Mouse (Mus musculus) adrenal gland (tissue): ENCODE data around the gene Pdgfc.
"Not testable (repeated sequence)": the region's sequence is repeated elsewhere in the genome, so short reads cannot be mapped to it uniquely, and the experiment has no call there.

Experiments used
- intact Hi-C: fragments of 180-260 bp; cut with DNase I; formaldehyde crosslinking; loops from one replicate; pipeline ENCODE4 v1.15.1; 2025

Pdgfc gene

GRCm38 (mm10) chr3:81045344-81046050 lies 9.3 kb downstream of the Pdgfc start:
- intact Hi-C loops: no loop called here

GRCm38 (mm10) chr3:81046652-81047607 lies 10.7 kb downstream of the Pdgfc start:
- intact Hi-C loops: loop anchor here (1.0 kb wide), 1 partner anchor 14 kb away; no protein-coding TSS in a partner anchor

- intact Hi-C loops: no loop called here
Measured at GRCm38 (mm10) chr3:81051522-81051921, 15.3 kb downstream of the Pdgfc start.

DNA sequence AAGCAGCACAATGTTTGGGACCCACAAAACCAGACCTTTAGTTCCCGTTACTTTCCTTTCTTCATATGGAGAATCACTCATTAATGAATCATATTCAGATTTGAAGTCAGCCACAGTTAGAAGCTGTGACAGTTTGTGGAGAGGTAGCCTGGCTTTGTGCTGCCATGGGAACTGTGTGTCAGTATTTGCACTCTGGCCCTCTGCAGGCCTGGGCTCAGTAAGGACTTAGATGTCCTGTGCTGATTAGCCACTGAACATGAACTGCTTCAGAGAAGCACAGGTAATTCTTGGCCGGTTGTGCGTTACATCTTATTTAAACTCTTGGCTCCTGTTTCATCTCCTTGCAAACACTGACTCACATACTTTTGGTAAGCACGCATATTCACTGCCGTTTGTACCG lies 16.2 kb downstream of the Pdgfc start:
- intact Hi-C loops: no loop called here

GRCm38 (mm10) chr3:81054074-81054473 lies 17.9 kb downstream of the Pdgfc start:
- intact Hi-C loops: no loop called here

- intact Hi-C loops: no loop called here
Measured at GRCm38 (mm10) chr3:81057719-81058118, 21.5 kb downstream of the Pdgfc start.

- intact Hi-C loops: no loop called here
Measured at GRCm38 (mm10) chr3:81058527-81059031, 22.4 kb downstream of the Pdgfc start.

- intact Hi-C loops: no loop called here
Measured at GRCm38 (mm10) chr3:81068550-81068949, 32.3 kb downstream of the Pdgfc start.

DNA sequence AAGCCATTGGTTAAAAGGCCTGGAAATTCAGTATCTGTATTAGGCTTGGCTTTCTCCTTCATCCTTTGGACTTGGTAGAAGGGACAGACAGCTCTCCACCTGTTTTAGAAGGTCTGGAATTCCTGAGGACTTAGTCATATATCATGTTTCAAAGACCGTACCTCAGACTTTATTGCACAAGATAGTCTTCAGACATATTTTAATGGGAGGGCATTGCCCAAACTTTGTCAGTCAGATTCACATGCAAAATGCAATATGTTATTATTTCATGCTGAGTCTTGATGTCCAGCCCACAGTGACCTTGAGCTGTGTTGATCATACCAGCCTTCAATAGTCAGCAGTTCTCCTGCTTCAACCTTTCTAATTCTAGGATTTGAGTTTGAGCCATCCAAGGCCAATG lies 64.9 kb downstream of the Pdgfc start:
- intact Hi-C loops: no loop called here

- intact Hi-C loops: no loop called here
Measured at GRCm38 (mm10) chr3:81102158-81102876, 66.1 kb downstream of the Pdgfc start.

DNA sequence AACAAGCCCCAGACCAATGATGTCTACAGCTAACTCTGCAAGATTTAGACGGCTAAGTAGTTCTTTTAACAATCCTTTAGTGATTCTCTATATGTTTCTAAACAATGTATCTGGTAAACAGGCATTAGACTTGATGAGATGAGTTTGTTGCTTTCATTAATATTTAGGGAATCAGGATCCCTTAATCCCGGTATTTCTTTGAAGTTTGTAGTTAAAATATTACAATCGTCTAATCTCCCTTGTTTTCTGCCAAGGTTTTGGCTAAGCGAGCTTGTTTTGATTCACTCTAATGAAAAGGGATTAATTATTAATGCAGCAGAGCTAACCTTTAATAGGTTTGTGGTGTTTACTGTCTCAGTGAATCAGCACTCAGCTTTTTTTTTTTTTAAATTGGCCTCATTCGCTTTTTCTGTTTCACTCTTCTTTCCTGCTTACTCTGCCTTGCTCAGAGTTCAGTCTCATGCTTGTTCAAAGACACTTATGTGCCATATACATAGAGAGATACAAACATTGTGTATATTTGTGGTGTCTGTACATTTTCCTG lies 66.7 kb downstream of the Pdgfc start:
- intact Hi-C loops: no loop called here

DNA sequence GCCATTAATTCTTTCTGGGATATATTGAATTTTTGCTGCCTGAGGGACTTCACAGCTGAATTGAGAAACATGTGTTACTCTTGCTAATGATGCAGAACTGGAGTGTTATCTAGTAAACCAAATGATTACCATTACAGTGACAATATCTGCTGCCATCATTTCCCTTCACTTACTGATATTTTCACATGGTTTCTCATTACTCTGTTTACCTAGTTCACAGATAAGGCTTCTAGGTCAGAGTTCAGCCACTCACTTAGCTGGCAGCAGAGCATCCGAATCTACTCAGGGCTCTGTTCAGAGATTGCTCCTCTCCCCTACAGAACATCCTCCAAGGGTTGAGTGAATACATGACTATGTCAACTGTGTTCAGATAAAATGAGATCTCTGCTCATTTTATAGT lies 71.3 kb downstream of the Pdgfc start:
- intact Hi-C loops: no loop called here

GRCm38 (mm10) chr3:81110968-81111367 lies 74.8 kb downstream of the Pdgfc start:
- intact Hi-C loops: no loop called here

DNA sequence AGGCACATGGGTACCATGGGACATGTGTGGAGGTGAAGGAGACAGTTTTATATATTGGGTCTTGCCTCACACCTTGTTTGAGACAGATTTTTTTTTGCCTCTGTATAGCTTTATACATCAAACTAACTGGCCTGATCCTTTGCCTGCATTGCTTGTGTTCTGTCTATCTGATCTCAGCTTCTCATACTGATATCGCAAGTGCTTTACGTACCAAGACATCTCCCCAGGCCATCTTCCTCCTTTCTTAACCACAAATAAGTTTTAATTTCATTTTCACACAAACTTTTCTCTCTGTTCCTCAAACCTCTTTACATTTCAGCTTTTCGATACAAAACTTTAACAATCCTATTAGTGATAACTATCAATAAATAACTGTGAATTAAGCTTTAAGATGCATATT lies 76.7 kb downstream of the Pdgfc start:
- intact Hi-C loops: no loop called here

DNA sequence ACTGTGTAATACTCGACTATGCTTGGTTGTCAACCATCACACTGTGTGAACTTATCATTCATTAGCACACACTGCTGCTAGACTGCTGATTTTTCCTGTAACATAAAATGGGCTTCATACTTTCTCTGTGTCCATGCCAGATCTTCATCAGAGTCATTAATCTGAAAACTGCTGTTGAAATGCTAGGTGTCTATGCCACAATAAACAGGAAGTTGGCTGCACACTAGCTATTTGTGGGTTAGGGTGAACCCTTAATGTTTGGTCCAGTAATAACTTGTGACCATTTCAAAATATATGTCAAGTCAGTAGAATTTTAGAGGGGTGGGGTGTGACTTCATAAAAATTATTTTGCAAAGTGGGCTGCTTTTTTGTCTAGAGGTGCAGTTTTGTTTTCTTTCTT lies 84.4 kb downstream of the Pdgfc start:
- intact Hi-C loops: no loop called here

DNA sequence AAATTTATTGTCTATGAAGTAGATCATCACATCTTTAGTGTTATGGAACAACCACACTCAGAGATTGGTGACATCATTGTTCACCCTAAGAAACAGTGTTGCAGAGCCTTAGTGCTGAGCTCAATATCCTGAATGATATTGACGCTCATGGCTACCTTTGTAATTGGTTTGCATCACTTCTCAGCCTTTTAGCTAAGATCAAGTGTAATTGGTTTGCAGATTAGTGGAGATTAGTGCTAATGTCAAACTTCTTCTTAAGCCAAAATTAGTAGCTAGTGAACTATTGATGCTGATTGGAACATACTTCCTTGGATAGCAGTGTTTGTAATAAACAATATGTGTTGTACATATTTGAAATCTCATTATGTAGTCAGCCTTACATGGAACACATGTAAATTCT lies 85.5 kb downstream of the Pdgfc start:
- intact Hi-C loops: no loop called here

- intact Hi-C loops: no loop called here
Measured at GRCm38 (mm10) chr3:81123461-81123860, 87.2 kb downstream of the Pdgfc start.

GRCm38 (mm10) chr3:81127013-81127412 lies 90.8 kb downstream of the Pdgfc start:
- intact Hi-C loops: no loop called here

DNA sequence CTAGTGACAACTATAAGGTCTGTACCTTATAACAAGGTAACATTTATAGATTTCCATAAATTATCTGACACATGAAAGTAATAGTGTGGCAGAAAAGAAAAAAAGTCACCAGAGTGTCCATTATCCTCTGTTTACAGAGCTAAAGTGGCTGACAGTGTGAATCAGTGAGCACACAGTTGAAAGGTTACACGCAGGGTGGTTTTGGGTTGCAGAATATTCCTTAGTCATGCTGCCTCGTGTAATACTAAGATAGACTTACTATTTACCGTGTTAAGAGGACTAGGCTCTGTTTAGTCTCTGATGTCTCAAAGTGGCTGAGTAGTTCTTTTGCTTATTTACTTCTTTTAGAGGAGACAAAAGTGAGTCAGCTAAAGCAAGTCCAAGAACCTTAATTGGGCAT lies 100.8 kb downstream of the Pdgfc start:
- intact Hi-C loops: no loop called here

DNA sequence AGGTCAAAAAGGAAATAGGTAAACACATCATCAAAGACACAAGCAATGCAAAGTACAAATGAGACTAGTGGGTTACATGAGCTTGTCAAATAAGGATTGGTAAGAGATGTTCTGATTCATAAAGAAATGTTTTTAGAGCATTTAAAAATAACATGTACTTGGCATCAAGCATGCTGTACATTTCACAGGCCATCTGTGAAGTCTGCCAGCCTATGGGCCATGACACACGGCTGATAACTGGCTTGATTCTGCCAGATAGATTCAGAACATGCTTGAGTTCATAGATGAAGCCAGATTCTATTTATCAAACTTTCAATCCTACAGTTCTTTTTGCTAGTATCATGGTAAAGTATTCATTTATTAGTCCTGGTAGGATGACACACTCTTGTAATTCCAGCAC lies 101.8 kb downstream of the Pdgfc start:
- intact Hi-C loops: not testable (repeated sequence)

DNA sequence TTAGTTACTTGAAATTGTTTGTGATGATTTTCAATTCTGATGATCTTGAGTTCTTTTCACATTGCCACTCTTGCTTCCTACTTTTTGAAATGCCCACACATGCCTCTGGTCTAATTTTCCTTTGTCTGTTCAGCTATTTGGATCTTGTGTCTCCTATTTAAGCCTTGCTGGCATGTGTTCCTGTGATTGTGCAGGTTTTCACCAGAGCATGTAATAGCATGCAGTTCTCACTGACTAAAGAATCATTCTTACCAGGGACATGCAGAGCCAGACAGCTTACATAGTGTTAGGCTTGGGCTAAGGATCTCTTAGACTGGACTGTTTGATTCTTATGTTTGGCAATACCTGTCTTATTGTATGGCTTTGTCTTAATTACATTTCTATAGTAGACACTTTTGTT lies 107.5 kb downstream of the Pdgfc start:
- intact Hi-C loops: no loop called here
